Mouse (Mus musculus) CD4-positive helper T cell, adult 2 months (primary cell): ENCODE data around the gene Casz1.

Experiments
- DNase-seq: peaks from one replicate; pipeline ENCODE4 v3.0.0-alpha.2; 2012; ENCODE audit warnings: low read depth, missing footprints, low spot score

The Casz1 gene

GRCm38 (mm10) chr4:148969610-148970009, 165.4 kb downstream of the Casz1 start:
- no peak for DNase-seq

GRCm38 (mm10) chr4:148970742-148971141, 166.5 kb downstream of the Casz1 start:
- no peak for DNase-seq

GRCm38 (mm10) chr4:148971613-148972242, 167.5 kb downstream of the Casz1 start:
- DNase-seq: no peak

- DNase-seq: no peak
These were observed 168.5 kb downstream of the Casz1 start for GRCm38 (mm10) chr4:148972707-148973106.

GRCm38 (mm10) chr4:148973387-148973786, 169.2 kb downstream of the Casz1 start:
- no peak for DNase-seq

GRCm38 (mm10) chr4:148974833-148975232, 170.6 kb downstream of the Casz1 start:
- no peak for DNase-seq

- no peak for DNase-seq
These were observed 174.1 kb downstream of the Casz1 start for GRCm38 (mm10) chr4:148978221-148978855.

- no peak for DNase-seq
These were observed 174.7 kb downstream of the Casz1 start for GRCm38 (mm10) chr4:148978926-148979325.

- DNase-seq: no peak
These were observed 175.6 kb downstream of the Casz1 start for GRCm38 (mm10) chr4:148979837-148980236.

- no peak for DNase-seq
These were observed 178.0 kb downstream of the Casz1 start for GRCm38 (mm10) chr4:148982274-148982673.

- no peak for DNase-seq
These were observed 180.7 kb downstream of the Casz1 start for GRCm38 (mm10) chr4:148984701-148985540.

GRCm38 (mm10) chr4:148985541-148986476, 181.6 kb downstream of the Casz1 start:
- DNase-seq: no peak

- DNase-seq: no peak
These were observed 185.8 kb downstream of the Casz1 start for GRCm38 (mm10) chr4:148990038-148990437.

GRCm38 (mm10) chr4:148993948-148994347, 189.7 kb downstream of the Casz1 start:
- DNase-seq: no peak

- DNase-seq: no peak
These were observed 196.5 kb downstream of the Casz1 start for GRCm38 (mm10) chr4:149000746-149001145.

- DNase-seq: no peak
These were observed 197.3 kb downstream of the Casz1 start for GRCm38 (mm10) chr4:149001515-149001914.

- no peak for DNase-seq
These were observed 198.3 kb downstream of the Casz1 start for GRCm38 (mm10) chr4:149002441-149003093.
